Mouse (Mus musculus): ENCODE data around the gene Folr1. TPM values are rescaled to one million over a fixed set of nuclear protein-coding genes. Genes with fewer than 3 reads are reported as not detected.

Gene Folr1
- polyA plus RNA-seq, 1 experiment from 2014 or later: 51.4 TPM

GRCm38 (mm10) chr7:101837606-101838471, 32.7 kb downstream of the Folr1 start, which contains the start of gene Inppl1:
Inppl1 (minus strand) TSS chr7:101838229.
- under 1% methylated on average over 64 of the region's 64 CpGs for WGBS

GRCm38 (mm10) chr7:101837154-101837605, 33.4 kb downstream of the Folr1 start:
- Histone ChIP-seq H3K27me3 (peaks cover 8% of the 10 kb centered on the region; the same call in 1 of the 2 replicates), H3K36me3 (no peaks in the 10 kb centered on the region), H3K4me1 (replicated peaks) (peaks cover 36% of the 10 kb centered on the region), H3K27ac (replicated peaks) (peak overlapping the region; percentile 82), H3K9ac (peak overlapping the region; percentile 63), H3K4me3 (peak overlapping the region; percentile 63), H3K9me3 (no peaks in the 10 kb centered on the region), H3K4me2 (peak overlapping the region; percentile 99)
- peak; percentile 13; the same call in 1 of the 2 replicates for ATAC-seq (ENCODE audit: low FRiP score, low read depth)
- WGBS: 0% methylated on average over 20 of the region's 20 CpGs

More at GRCm38 (mm10) chr7:101837606-101838471, 32.7 kb downstream of the Folr1 start, which contains the start of gene Inppl1:
- H3K4me3 ChIP-seq: peak within 1 kb of the TSS; percentile 63
- ATAC-seq (ENCODE audit: low FRiP score, low read depth): peak; percentile 78
- H3K4me2 ChIP-seq: peak within 1 kb of the TSS; percentile 99
- H3K36me3 ChIP-seq: no peaks in the 10 kb centered on the region
- H3K4me1 ChIP-seq (replicated peaks): peaks cover 36% of the 10 kb centered on the region
- H3K27ac ChIP-seq (replicated peaks): peak within 1 kb of the TSS; percentile 82
- peak within 1 kb of the TSS; percentile 63 for H3K9ac ChIP-seq
- H3K27me3 ChIP-seq: peaks cover 8% of the 10 kb centered on the region; the same call in 1 of the 2 replicates
- no peaks in the 10 kb centered on the region for H3K9me3 ChIP-seq

- peak overlapping the region; percentile 82 for H3K27ac ChIP-seq (replicated peaks)
- H3K9me3 ChIP-seq: no peaks in the 10 kb centered on the region
- H3K27me3 ChIP-seq: peaks cover 8% of the 10 kb centered on the region; the same call in 1 of the 2 replicates
- under 1% methylated on average over 55 of the region's 63 CpGs for WGBS
- H3K4me3 ChIP-seq: peak overlapping the region; percentile 63
- ATAC-seq (ENCODE audit: low FRiP score, low read depth): peak; percentile 68
- peaks cover 36% of the 10 kb centered on the region for H3K4me1 ChIP-seq (replicated peaks)
- peak overlapping the region; percentile 63 for H3K9ac ChIP-seq
- H3K36me3 ChIP-seq: peaks cover 2% of the 10 kb centered on the region; the same call in 1 of the 2 replicates
- H3K4me2 ChIP-seq: peak overlapping the region; percentile 99
Observed at GRCm38 (mm10) chr7:101836271-101837153, 34.1 kb downstream of the Folr1 start.

- 46% methylated on average over 5 of the region's 5 CpGs for WGBS
- Histone ChIP-seq H3K4me3 (peak overlapping the region; percentile 63), H3K36me3 (peaks cover 7% of the 10 kb centered on the region), H3K27me3 (peaks cover 8% of the 10 kb centered on the region; the same call in 1 of the 2 replicates), H3K4me2 (peak overlapping the region; percentile 99), H3K4me1 (replicated peaks) (peaks cover 36% of the 10 kb centered on the region), H3K27ac (replicated peaks) (peak overlapping the region; percentile 82; the same call in 1 of the 2 replicates), H3K9ac (no peak overlapping the region; the same call in 1 of the 2 replicates), H3K9me3 (no peaks in the 10 kb centered on the region)
- ATAC-seq (ENCODE audit: low FRiP score, low read depth): no peak
Observed at GRCm38 (mm10) chr7:101835457-101836109, 35.0 kb downstream of the Folr1 start.

GRCm38 (mm10) chr7:101834903-101835302, 35.7 kb downstream of the Folr1 start:
- no peak overlapping the region for H3K9ac ChIP-seq
- H3K4me3 ChIP-seq: no peak overlapping the region
- H3K27me3 ChIP-seq: peaks cover 8% of the 10 kb centered on the region; the same call in 1 of the 2 replicates
- ATAC-seq (ENCODE audit: low FRiP score, low read depth): no peak
- peaks cover 36% of the 10 kb centered on the region for H3K4me1 ChIP-seq (replicated peaks)
- H3K9me3 ChIP-seq: no peaks in the 10 kb centered on the region
- H3K27ac ChIP-seq (replicated peaks): no peak overlapping the region
- peaks cover 7% of the 10 kb centered on the region for H3K36me3 ChIP-seq
- peak overlapping the region; percentile 99 for H3K4me2 ChIP-seq
- 52% methylated on average over 3 of the region's 3 CpGs for WGBS

GRCm38 (mm10) chr7:101833916-101834584, 36.5 kb downstream of the Folr1 start:
- Histone ChIP-seq H3K27ac (replicated peaks) (peak overlapping the region; percentile 18; the same call in 1 of the 2 replicates), H3K4me1 (replicated peaks) (peaks cover 36% of the 10 kb centered on the region), H3K9me3 (no peaks in the 10 kb centered on the region), H3K4me3 (no peak overlapping the region), H3K9ac (no peak overlapping the region), H3K36me3 (peaks cover 7% of the 10 kb centered on the region), H3K27me3 (peaks cover 8% of the 10 kb centered on the region; the same call in 1 of the 2 replicates), H3K4me2 (no peak overlapping the region)
- 40% methylated on average over 3 of the region's 3 CpGs for WGBS
- no peak for ATAC-seq (ENCODE audit: low FRiP score, low read depth)

- 77% methylated on average over 5 of the region's 5 CpGs for WGBS
- no peak overlapping the region for H3K4me2 ChIP-seq
Observed at GRCm38 (mm10) chr7:101833352-101833751, 37.2 kb downstream of the Folr1 start.

GRCm38 (mm10) chr7:101832372-101832771, 38.2 kb downstream of the Folr1 start:
- Histone ChIP-seq H3K4me2 (no peak overlapping the region), H3K27ac (replicated peaks) (no peak overlapping the region), H3K9ac (no peak overlapping the region), H3K4me3 (no peak overlapping the region), H3K4me1 (replicated peaks) (peaks cover 25% of the 10 kb centered on the region), H3K36me3 (peaks cover 7% of the 10 kb centered on the region), H3K27me3 (peaks cover 3% of the 10 kb centered on the region; the same call in 1 of the 2 replicates), H3K9me3 (no peaks in the 10 kb centered on the region)
- 96% methylated on average over 4 of the region's 4 CpGs for WGBS
- ATAC-seq (ENCODE audit: low FRiP score, low read depth): no peak

More at GRCm38 (mm10) chr7:101833352-101833751, 37.2 kb downstream of the Folr1 start:
- H3K27me3 ChIP-seq: peaks cover 5% of the 10 kb centered on the region; the same call in 1 of the 2 replicates
- peak overlapping the region; percentile 18; the same call in 1 of the 2 replicates for H3K27ac ChIP-seq (replicated peaks)
- H3K4me3 ChIP-seq: no peak overlapping the region
- H3K9me3 ChIP-seq: no peaks in the 10 kb centered on the region
- H3K4me1 ChIP-seq (replicated peaks): peaks cover 33% of the 10 kb centered on the region
- no peak overlapping the region for H3K9ac ChIP-seq
- no peak for ATAC-seq (ENCODE audit: low FRiP score, low read depth)
- peaks cover 7% of the 10 kb centered on the region for H3K36me3 ChIP-seq

GRCm38 (mm10) chr7:101831437-101831836, 39.2 kb downstream of the Folr1 start:
- peaks cover 15% of the 10 kb centered on the region for H3K4me1 ChIP-seq (replicated peaks)
- H3K9ac ChIP-seq: no peak overlapping the region
- H3K4me2 ChIP-seq: no peak overlapping the region
- WGBS: 94% methylated on average over 8 of the region's 8 CpGs
- H3K4me3 ChIP-seq: no peak overlapping the region
- H3K27me3 ChIP-seq: no peaks in the 10 kb centered on the region
- ATAC-seq (ENCODE audit: low FRiP score, low read depth): no peak
- H3K36me3 ChIP-seq: peaks cover 7% of the 10 kb centered on the region
- no peak overlapping the region for H3K27ac ChIP-seq (replicated peaks)
- H3K9me3 ChIP-seq: no peaks in the 10 kb centered on the region

GRCm38 (mm10) chr7:101830373-101830772, 40.2 kb downstream of the Folr1 start:
- Histone ChIP-seq H3K9me3 (no peaks in the 10 kb centered on the region), H3K4me3 (no peak overlapping the region), H3K27ac (replicated peaks) (no peak overlapping the region), H3K4me1 (replicated peaks) (peaks cover 10% of the 10 kb centered on the region), H3K27me3 (no peaks in the 10 kb centered on the region), H3K36me3 (peaks cover 7% of the 10 kb centered on the region), H3K4me2 (no peak overlapping the region), H3K9ac (no peak overlapping the region)
- 98% methylated on average over 3 of the region's 3 CpGs for WGBS
- ATAC-seq (ENCODE audit: low FRiP score, low read depth): no peak
